Mouse (Mus musculus) myocyte (in vitro differentiated cells): Measurements from ENCODE around the gene Acer1.

Experiments
- E2F4 ChIP-seq: IDR thresholded peaks from one replicate; pipeline ENCODE4 v1.6.1; 2011; ENCODE audit warnings: mild to moderate bottlenecking, control low read depth, moderate library complexity; ENCODE audit not compliant: insufficient read depth
- MAX ChIP-seq: IDR thresholded peaks from one replicate; pipeline ENCODE4 v1.6.1; 2011; ENCODE audit warnings: low read depth, mild to moderate bottlenecking, control low read depth
- POLR2A ChIP-seq: IDR thresholded peaks from one replicate; pipeline ENCODE4 v1.6.1; 2011; ENCODE audit warnings: low read depth, mild to moderate bottlenecking, control low read depth, moderate library complexity; ENCODE audit not compliant: insufficient read length
- POLR2AphosphoS2 ChIP-seq: IDR thresholded peaks from one replicate; pipeline ENCODE4 v1.6.1; 2011; ENCODE audit warnings: low read depth, control low read depth; ENCODE audit not compliant: insufficient read length
- SRF ChIP-seq: IDR thresholded peaks from one replicate; pipeline ENCODE4 v1.6.1; 2011; ENCODE audit warnings: low read depth; ENCODE audit not compliant: control insufficient read depth, insufficient read length
- USF1 ChIP-seq: IDR thresholded peaks from one replicate; pipeline ENCODE4 v1.6.1; 2011; ENCODE audit warnings: low read depth, mild to moderate bottlenecking, control low read depth, moderate library complexity

GRCm38 (mm10) chr17:56938751-56939150 lies 43.2 kb downstream of the Acer1 start:
- TF ChIP-seq POLR2A (no peak), MAX (no peak), USF1 (no peak), SRF (no peak), POLR2AphosphoS2 (no peak), E2F4 (no peak)
